Mouse (Mus musculus) lung, embryonic 16.5 days (tissue): ENCODE data around the gene Gm14743. TPM values are rescaled to one million over a fixed set of nuclear protein-coding genes. Genes with fewer than 3 reads are reported as not detected.
"Not testable (repeated sequence)": the region's sequence is repeated elsewhere in the genome, so short reads cannot be mapped to it uniquely, and the experiment has no call there.

Experiments used
- ATAC-seq: fragments of 200-750 bp; cut with Nextera tagmentation; 2 replicates; pipeline ENCODE4 v1.8.0; 2017; ENCODE audit warnings: low read depth, mild to moderate bottlenecking, moderate library complexity
- H3K27ac ChIP-seq: fragments of 300-500 bp; sonication (generic); 2 replicates; pipeline ENCODE4 v1.5.1; 2014; ENCODE audit warnings: mild to moderate bottlenecking, control low read depth, low read length
- H3K27me3 ChIP-seq: fragments of 300-500 bp; sonication (generic); 2 replicates; pipeline ENCODE4 v1.6.1; 2014; ENCODE audit warnings: low read depth, low read length, mixed read lengths; ENCODE audit not compliant: control insufficient read depth, insufficient read depth
- H3K36me3 ChIP-seq: fragments of 300-500 bp; sonication (generic); 2 replicates; pipeline ENCODE4 v1.6.1; 2014; ENCODE audit warnings: low read length; ENCODE audit not compliant: control insufficient read depth, insufficient read depth
- H3K4me1 ChIP-seq: fragments of 300-500 bp; sonication (generic); replicated peaks from 2 replicates; pipeline ENCODE4 v1.6.1; 2014; ENCODE audit warnings: low read length, mixed read lengths; ENCODE audit not compliant: control insufficient read depth, insufficient read depth
- H3K4me2 ChIP-seq: fragments of 300-500 bp; sonication (generic); 2 replicates; pipeline ENCODE4 v1.6.1; 2014; ENCODE audit warnings: low read depth, low read length, control low read depth
- H3K4me3 ChIP-seq: fragments of 300-500 bp; sonication (generic); 2 replicates; pipeline ENCODE4 v1.5.1; 2014; ENCODE audit warnings: mild to moderate bottlenecking, low read length, control low read depth
- H3K9ac ChIP-seq: fragments of 300-500 bp; sonication (generic); 2 replicates; pipeline ENCODE4 v1.6.1; 2014; ENCODE audit warnings: low read length, control low read depth
- H3K9me3 ChIP-seq: fragments of 300-500 bp; sonication (generic); 2 replicates; pipeline ENCODE4 v1.6.1; 2016; ENCODE audit warnings: low read length; ENCODE audit not compliant: control insufficient read depth
- WGBS: fragments of 180-500 bp; shearing (Covaris S2); extraction: QIAGEN DNeasy Blood & Tissue Kit; methylation state at CpG from one replicate; pipeline ENCODE4 v1.1.7; 2014; 5-methylcytosine and 5-hydroxymethylcytosine counted together
- polyA plus RNA-seq: library from polyadenylated mRNA; unstranded; fragments of >200 nt; fragmentation: Nextera tagmentation; extraction: Ambion mirVana; gene quantifications from 2 replicates; pipeline ENCODE4 v1.2.1, GENCODE M21; 2015

Gene Gm14743
- polyA plus RNA-seq = not detected in 2 replicates

DNA sequence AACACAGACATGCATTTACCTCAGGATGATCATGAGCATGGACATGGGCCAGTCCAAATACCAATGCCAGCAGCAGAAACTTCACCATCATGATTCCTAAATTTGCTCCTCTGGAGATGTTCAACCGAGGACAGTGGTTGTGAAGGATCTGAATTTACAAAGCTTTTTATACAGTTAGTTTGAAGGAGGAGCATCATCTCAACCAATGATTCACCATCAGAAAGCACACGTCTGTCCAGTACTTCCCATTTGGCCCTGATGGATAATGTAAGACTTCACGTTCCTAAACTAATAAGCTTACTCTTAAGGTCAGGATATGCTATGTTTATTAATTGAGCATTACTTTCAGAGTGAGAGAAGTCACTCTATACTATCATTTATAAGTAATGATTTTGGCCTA, at the start of gene Gm14743:
Gm14743 (minus strand) TSS at position 101 of the 400 bp plus-strand sequence.
- not testable (repeated sequence) for H3K36me3 ChIP-seq, H3K9ac ChIP-seq, H3K27me3 ChIP-seq, H3K27ac ChIP-seq, H3K4me1 ChIP-seq, H3K9me3 ChIP-seq, H3K4me3 ChIP-seq, ATAC-seq, H3K4me2 ChIP-seq
- no CpG with 5 or more reads among the region's 3 CpGs for WGBS

DNA sequence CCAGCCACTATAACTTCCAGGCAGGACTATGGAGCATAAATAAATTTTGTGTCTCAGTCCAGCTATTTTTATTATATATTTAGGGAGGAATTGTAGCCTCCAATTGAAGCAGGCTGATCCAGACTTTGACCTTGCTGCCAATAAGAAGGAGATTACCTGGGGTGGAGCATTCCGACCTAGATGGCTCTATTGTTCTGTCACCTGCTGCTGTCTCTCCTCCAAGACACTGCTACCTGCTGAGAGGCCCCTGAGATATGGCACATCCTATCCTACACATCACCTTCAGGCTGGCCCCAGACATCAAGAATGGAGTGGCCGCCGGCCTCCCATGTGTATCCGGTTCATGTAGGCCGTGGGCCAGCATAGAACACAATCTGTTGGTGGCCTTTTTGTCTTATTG, 42.9 kb downstream of the Gm14743 start:
- H3K36me3 ChIP-seq = no peaks in the 10 kb centered on the region
- no peak overlapping the region for H3K27ac ChIP-seq
- H3K4me3 ChIP-seq = no peak overlapping the region
- no peak overlapping the region for H3K4me2 ChIP-seq
- no peak for ATAC-seq
- no peaks in the 10 kb centered on the region for H3K4me1 ChIP-seq
- no peaks in the 10 kb centered on the region for H3K27me3 ChIP-seq
- no peaks in the 10 kb centered on the region for H3K9me3 ChIP-seq
- WGBS = 90% methylated on average over 5 of the region's 5 CpGs
- H3K9ac ChIP-seq = no peak overlapping the region

DNA sequence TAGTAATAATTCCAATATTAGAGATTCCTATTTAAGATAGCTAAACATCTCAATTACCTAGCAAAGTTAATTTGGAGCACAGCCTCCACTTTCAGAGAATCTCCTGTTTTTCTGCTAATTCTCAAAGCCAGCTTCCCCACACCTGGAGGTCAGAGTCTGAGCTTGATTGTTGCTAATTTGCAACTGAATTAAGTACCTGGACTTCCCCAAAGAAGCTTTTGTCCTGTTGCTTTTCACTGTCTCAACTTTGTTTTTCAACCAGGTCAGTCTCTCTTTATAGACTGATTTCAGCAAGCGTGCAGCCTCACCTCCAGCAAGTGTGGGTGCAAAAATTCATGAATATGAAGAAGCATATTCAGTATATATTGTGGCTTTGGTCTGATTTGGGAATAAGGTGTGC, 43.5 kb downstream of the Gm14743 start:
- 64% methylated on average over 1 of the region's 1 CpGs for WGBS
- H3K9me3 ChIP-seq, ATAC-seq: not testable (repeated sequence)

More for the DNA sequence above, 43.5 kb downstream of the Gm14743 start:
- H3K27ac ChIP-seq, H3K36me3 ChIP-seq, H3K4me3 ChIP-seq, H3K27me3 ChIP-seq, H3K4me1 ChIP-seq, H3K9ac ChIP-seq, H3K4me2 ChIP-seq: not testable (repeated sequence)

Other genes with a start within 250 kb of the Gm14743 start
- not detected in 2 replicates for gene Obp1a, start 154.5 kb downstream of the Gm14743 start, polyA plus RNA-seq
- not detected in 2 replicates for gene Gm5938, start 120.5 kb downstream of the Gm14743 start, polyA plus RNA-seq
- gene Obp1b, start 59.1 kb downstream of the Gm14743 start, polyA plus RNA-seq = not detected in 2 replicates
- gene 4930480E11Rik, start 123.7 kb upstream of the Gm14743 start, polyA plus RNA-seq = not detected in 2 replicates